Mouse (Mus musculus): ENCODE results near the gene Mpst. TPM values are rescaled to one million over a fixed set of nuclear protein-coding genes. Genes with fewer than 3 reads are reported as not detected.

Mpst gene
- polyA plus RNA-seq, 1 experiment = 6.4 TPM

DNA sequence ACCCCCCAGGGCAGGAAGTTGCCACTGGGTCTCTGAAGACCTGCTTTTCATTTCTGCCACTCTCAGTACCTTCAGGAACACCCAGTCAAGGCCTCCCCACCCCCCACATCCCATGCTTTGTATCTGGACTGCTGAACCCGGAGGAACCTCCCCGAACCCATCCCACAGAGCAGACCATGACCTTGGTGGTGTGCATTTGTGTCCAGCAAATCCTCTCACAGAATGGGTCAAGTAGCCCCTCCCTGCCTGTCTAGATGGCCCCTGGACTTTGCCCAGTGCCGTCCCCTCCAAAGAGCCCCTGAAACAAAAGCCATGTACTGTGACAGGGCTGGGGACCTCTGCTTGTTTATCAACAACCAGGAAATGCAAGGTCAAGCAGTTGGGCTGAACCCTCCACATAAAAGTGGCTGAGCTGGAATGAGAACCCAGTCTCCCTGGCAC, 2.9 kb upstream of the Mpst start:
- H3K27ac ChIP-seq (ENCODE audit: control insufficient read depth, insufficient read depth, low read depth, low read length) = peak overlapping the region; percentile 80
- no peaks in the 10 kb centered on the region for H3K36me3 ChIP-seq (ENCODE audit: control insufficient read depth, insufficient read depth, low read length)
- peaks cover 31% of the 10 kb centered on the region for H3K4me1 ChIP-seq (ENCODE audit: control insufficient read depth, insufficient read depth, low read length)

GRCm38 (mm10) chr15:78403896-78404295, 2.3 kb upstream of the Mpst start:
- TF ChIP-seq POLR2A (IDR thresholded peaks at IDR 0.05; ENCODE audit: control insufficient read depth, low read depth, low read length) (no peak), CTCF (IDR thresholded peaks at IDR 0.05; ENCODE audit: control insufficient read depth, insufficient read depth, insufficient replicate concordance, low read depth, low read length) (no peak)
- Histone ChIP-seq H3K27ac (ENCODE audit: control insufficient read depth, insufficient read depth, low read depth, low read length) (peak overlapping the region; percentile 80), H3K36me3 (ENCODE audit: control insufficient read depth, insufficient read depth, low read length) (no peaks in the 10 kb centered on the region), H3K4me1 (ENCODE audit: control insufficient read depth, insufficient read depth, low read length) (peaks cover 28% of the 10 kb centered on the region), H3K4me3 (ENCODE audit: control insufficient read depth, low read depth, low read length) (0 out of 2 replicates have a peak overlapping the region, but pooled peaks have one; percentile 1), H3K27me3 (ENCODE audit: control insufficient read depth, insufficient read depth, low read length) (no peaks in the 10 kb centered on the region)

More for the DNA sequence above, 2.9 kb upstream of the Mpst start:
- TF ChIP-seq POLR2A (IDR thresholded peaks at IDR 0.05; ENCODE audit: control insufficient read depth, low read depth, low read length) = no peak
- TF ChIP-seq CTCF (IDR thresholded peaks at IDR 0.05; ENCODE audit: control insufficient read depth, insufficient read depth, insufficient replicate concordance, low read depth, low read length) = no peak
- Histone ChIP-seq H3K4me3 (ENCODE audit: control insufficient read depth, low read depth, low read length) (0 out of 2 replicates have a peak overlapping the region, but pooled peaks have one; percentile 1), H3K27me3 (ENCODE audit: control insufficient read depth, insufficient read depth, low read length) (no peaks in the 10 kb centered on the region)

- peak overlapping the region; percentile 85 for H3K27ac ChIP-seq (ENCODE audit: control insufficient read depth, insufficient read depth, low read depth, low read length)
- TF ChIP-seq POLR2A (IDR thresholded peaks at IDR 0.05; ENCODE audit: control insufficient read depth, low read depth, low read length) = no peak
- no peaks in the 10 kb centered on the region for H3K36me3 ChIP-seq (ENCODE audit: control insufficient read depth, insufficient read depth, low read length)
- peaks cover 20% of the 10 kb centered on the region for H3K4me1 ChIP-seq (ENCODE audit: control insufficient read depth, insufficient read depth, low read length)
- H3K27me3 ChIP-seq (ENCODE audit: control insufficient read depth, insufficient read depth, low read length) = no peaks in the 10 kb centered on the region
- peak overlapping the region; percentile 73 for H3K4me3 ChIP-seq (ENCODE audit: control insufficient read depth, low read depth, low read length)
These were observed 1.1 kb upstream of the Mpst start for GRCm38 (mm10) chr15:78405098-78405497.

DNA sequence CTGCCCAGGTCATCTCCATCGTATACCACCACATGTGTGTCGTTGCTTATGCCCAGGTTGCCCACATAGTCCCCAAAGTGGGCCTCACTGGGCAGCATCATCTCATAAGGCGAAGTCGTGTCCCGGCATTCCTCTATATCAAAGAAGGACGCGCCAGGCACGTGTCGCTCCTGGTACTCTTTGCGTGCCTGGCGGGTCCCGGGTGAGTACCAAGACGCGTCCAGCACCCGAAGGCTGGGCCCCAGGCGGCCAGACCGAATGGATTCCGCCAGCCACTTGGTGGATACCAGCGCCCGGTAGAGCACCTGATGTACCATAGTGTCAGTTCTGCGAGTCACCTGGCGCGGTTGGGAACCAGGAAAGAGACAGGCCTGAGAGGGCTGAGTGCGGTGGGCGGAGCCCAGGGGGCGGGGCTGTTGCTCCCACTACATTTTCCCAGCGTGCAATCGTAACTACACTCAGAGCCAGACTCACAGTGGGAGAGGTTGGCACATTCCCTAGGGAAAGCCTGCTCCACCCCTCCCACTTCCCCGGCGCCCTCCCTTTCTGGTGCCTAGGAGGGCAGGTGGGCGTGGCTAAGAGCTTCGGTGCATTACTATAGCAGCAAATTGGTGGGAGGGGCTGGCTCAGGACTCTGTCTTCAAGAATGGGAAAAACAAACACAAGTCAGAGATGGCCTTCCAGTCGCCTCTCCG, 552 bp upstream of the Mpst start, which contains the start of gene Tst:
Gene Tst, minus strand, starts transcription at position 391 of the 695 bp plus-strand sequence.
- TF ChIP-seq CTCF (IDR thresholded peaks at IDR 0.05; ENCODE audit: control insufficient read depth, insufficient read depth, insufficient replicate concordance, low read depth, low read length) (no peak), POLR2A (IDR thresholded peaks at IDR 0.05; ENCODE audit: control insufficient read depth, low read depth, low read length) (peak; percentile 40)
- Histone ChIP-seq H3K36me3 (ENCODE audit: control insufficient read depth, insufficient read depth, low read length) (no peaks in the 10 kb centered on the region), H3K27me3 (ENCODE audit: control insufficient read depth, insufficient read depth, low read length) (no peaks in the 10 kb centered on the region), H3K27ac (ENCODE audit: control insufficient read depth, insufficient read depth, low read depth, low read length) (peak within 1 kb of the TSS; percentile 86), H3K4me1 (ENCODE audit: control insufficient read depth, insufficient read depth, low read length) (peaks cover 22% of the 10 kb centered on the region), H3K4me3 (ENCODE audit: control insufficient read depth, low read depth, low read length) (peak within 1 kb of the TSS; percentile 85)

DNA sequence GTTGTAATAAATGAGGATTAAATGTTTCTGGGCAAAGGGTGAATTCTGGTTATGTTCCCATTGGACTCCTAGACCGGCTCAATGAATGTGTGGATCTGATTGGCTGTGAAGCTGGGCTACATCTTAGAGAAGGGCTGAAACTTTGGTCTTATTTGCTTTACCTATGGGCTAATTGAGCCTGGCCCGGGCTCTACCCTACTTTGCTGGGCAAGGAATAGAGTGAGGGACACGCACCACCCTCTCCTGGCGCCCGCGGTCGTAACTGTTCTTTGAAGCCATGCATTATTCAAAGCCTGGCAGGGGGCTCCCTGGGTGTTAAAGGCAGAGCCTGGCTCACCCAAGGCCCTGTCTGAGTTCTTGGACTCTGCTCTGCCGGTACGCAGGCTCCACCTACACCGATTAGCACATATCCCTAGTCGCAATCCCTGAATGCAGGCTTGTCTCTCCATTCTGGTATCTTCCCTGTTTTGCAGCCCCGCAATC, 3.4 kb downstream of the Mpst start:
- Histone ChIP-seq H3K4me3 (ENCODE audit: control insufficient read depth, low read depth, low read length) (no peak overlapping the region), H3K36me3 (ENCODE audit: control insufficient read depth, insufficient read depth, low read length) (no peaks in the 10 kb centered on the region), H3K27ac (ENCODE audit: control insufficient read depth, insufficient read depth, low read depth, low read length) (no peak overlapping the region), H3K27me3 (ENCODE audit: control insufficient read depth, insufficient read depth, low read length) (no peaks in the 10 kb centered on the region), H3K4me1 (ENCODE audit: control insufficient read depth, insufficient read depth, low read length) (peaks cover 18% of the 10 kb centered on the region)
- TF ChIP-seq CTCF (IDR thresholded peaks at IDR 0.05; ENCODE audit: control insufficient read depth, insufficient read depth, insufficient replicate concordance, low read depth, low read length) = no peak
- no peak for TF ChIP-seq POLR2A (IDR thresholded peaks at IDR 0.05; ENCODE audit: control insufficient read depth, low read depth, low read length)

DNA sequence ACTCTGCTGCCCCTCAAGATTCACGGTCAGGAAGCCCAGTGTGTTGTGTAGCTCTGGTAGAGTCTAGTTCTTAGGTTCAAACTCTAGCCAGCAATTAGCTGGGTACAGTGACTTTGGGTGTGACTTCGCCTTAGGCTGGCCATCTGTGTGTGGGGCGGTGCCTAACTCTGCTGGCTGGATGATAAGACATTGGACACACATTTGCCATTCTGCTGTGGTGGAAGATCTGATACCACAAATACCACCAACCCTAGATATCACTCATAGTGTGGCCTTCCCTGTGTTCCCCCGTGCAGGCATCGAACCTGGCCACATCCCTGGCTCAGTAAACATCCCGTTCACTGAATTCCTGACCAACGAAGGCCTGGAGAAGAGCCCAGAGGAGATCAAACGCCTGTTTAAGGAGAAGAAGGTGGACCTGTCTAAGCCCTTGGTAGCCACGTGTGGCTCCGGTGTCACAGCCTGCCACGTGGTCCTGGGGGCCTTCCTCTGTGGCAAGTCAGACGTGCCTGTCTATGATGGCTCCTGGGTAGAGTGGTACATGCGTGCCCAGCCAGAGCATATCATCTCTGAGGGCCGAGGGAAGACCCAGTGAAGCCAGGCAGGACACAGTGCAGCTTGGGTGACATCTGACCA, 7.0 kb downstream of the Mpst start:
- no peak overlapping the region for H3K4me3 ChIP-seq (ENCODE audit: control insufficient read depth, low read depth, low read length)
- peaks cover 4% of the 10 kb centered on the region; the same call in 1 of the 2 replicates for H3K4me1 ChIP-seq (ENCODE audit: control insufficient read depth, insufficient read depth, low read length)
- H3K36me3 ChIP-seq (ENCODE audit: control insufficient read depth, insufficient read depth, low read length) = no peaks in the 10 kb centered on the region
- no peak for TF ChIP-seq POLR2A (IDR thresholded peaks at IDR 0.05; ENCODE audit: control insufficient read depth, low read depth, low read length)
- TF ChIP-seq CTCF (IDR thresholded peaks at IDR 0.05; ENCODE audit: control insufficient read depth, insufficient read depth, insufficient replicate concordance, low read depth, low read length) = no peak
- no peak overlapping the region for H3K27ac ChIP-seq (ENCODE audit: control insufficient read depth, insufficient read depth, low read depth, low read length)
- no peaks in the 10 kb centered on the region for H3K27me3 ChIP-seq (ENCODE audit: control insufficient read depth, insufficient read depth, low read length)

- Histone ChIP-seq H3K27me3 (ENCODE audit: control insufficient read depth, insufficient read depth, low read length) (no peaks in the 10 kb centered on the region), H3K4me3 (ENCODE audit: control insufficient read depth, low read depth, low read length) (no peak overlapping the region), H3K4me1 (ENCODE audit: control insufficient read depth, insufficient read depth, low read length) (peaks cover 4% of the 10 kb centered on the region; the same call in 1 of the 2 replicates), H3K36me3 (ENCODE audit: control insufficient read depth, insufficient read depth, low read length) (no peaks in the 10 kb centered on the region), H3K27ac (ENCODE audit: control insufficient read depth, insufficient read depth, low read depth, low read length) (no peak overlapping the region)
- TF ChIP-seq CTCF (IDR thresholded peaks at IDR 0.05; ENCODE audit: control insufficient read depth, insufficient read depth, insufficient replicate concordance, low read depth, low read length) (no peak), POLR2A (IDR thresholded peaks at IDR 0.05; ENCODE audit: control insufficient read depth, low read depth, low read length) (no peak)
These were observed 7.5 kb downstream of the Mpst start for GRCm38 (mm10) chr15:78413719-78414117.

All from testis, adult 2 months (tissue).